Comparison of ENCODE assay signal across 32 mouse cellular contexts in the genomic region with DNA sequence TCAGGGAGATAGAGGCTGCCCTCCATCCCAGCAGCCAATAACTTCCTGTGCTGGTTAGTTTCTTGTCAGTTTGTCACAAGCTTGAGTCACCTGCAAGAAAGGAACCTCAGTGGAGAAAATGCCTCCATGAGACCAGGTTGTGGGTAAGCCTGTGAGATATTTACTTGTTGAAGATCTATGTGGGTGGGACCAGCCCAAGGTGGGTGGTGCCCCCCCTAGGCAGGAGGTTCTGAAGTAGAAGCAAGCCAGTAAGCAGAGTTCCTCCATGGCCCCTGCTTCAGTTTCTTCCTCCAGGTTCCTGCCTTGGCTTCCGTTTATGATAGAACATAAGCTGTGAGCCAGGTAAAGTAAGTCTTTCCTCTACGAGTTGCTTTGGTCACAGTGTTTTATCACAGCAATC. TPM values are rescaled to one million over a fixed set of nuclear protein-coding genes. Genes with fewer than 3 reads are reported as not detected.
DNase-seq lines count a peak whose midpoint lies in the region; ATAC-seq and TF ChIP-seq lines count a peak whose summit lies in the region.
"Had no signal": no experiment of that assay in that cellular context is flagged by ENCODE, and none has a peak within 500 bp of the region (broad histone marks: within the 10 kb centered on the region; RNA-seq: fewer than 3 reads in every experiment).

No protein-coding gene starts in this region.

- no peak overlapping the region for H3K4me2 ChIP-seq in liver, embryonic 13.5 days
- no peak overlapping the region for H3K4me2 ChIP-seq in midbrain, embryonic 15.5 days
- H3K4me2 ChIP-seq: heart, embryonic 11.5 days; midbrain, embryonic 12.5 days; neural tube, embryonic 12.5 days had no signal

- 68% methylated on average over 2 of the region's 2 CpGs for WGBS in heart, embryonic 10.5 days
- WGBS in spleen, adult 2 months = 39% methylated on average over 2 of the region's 2 CpGs
- WGBS in liver, embryonic 13.5 days (ENCODE audit: insufficient replicate concordance) = 40% methylated on average over 2 of the region's 2 CpGs
- WGBS in midbrain, embryonic 15.5 days = 88% methylated on average over 2 of the region's 2 CpGs

- peak; percentile 85 for DNase-seq in heart, adult 11 months
- no peak for DNase-seq in heart, embryonic 10.5 days (ENCODE audit: low spot score)
- DNase-seq in spleen, adult 2 months (ENCODE audit: low read depth in 1 of 2, low spot score in 2 of 2) = peak in 1 of 2 experiments; percentile 12
- no peak for DNase-seq in spleen, postnatal 4 days (ENCODE audit: low spot score in 2 of 2)
- no peak for DNase-seq in liver, embryonic 13.5 days
- no peak for DNase-seq in lung, adult 18-20 months
- DNase-seq: adrenal gland, postnatal 36 days; cerebellum, adult 11 months; cerebellum, adult 9-11 months; forebrain, postnatal 0 days; gastrocnemius, adult 2 months; kidney, adult 18-20 months; kidney, postnatal 25 days; layer of hippocampus, postnatal 36 days; lung, postnatal 14 days; retina, postnatal 1 day; thymus, postnatal 36 days had no signal

- H3K36me3 ChIP-seq in heart, embryonic 10.5 days = peaks cover under 1% of the 10 kb centered on the region; the same call in 1 of the 2 replicates
- no peaks in the 10 kb centered on the region for H3K36me3 ChIP-seq in spleen, adult 2 months (ENCODE audit: control insufficient read depth, insufficient read depth, low read length)
- peaks cover under 1% of the 10 kb centered on the region; the same call in 1 of the 2 replicates for H3K36me3 ChIP-seq in liver, embryonic 13.5 days
- H3K36me3 ChIP-seq in midbrain, embryonic 15.5 days (replicated peaks) = no peaks in the 10 kb centered on the region
- H3K36me3 ChIP-seq: midbrain, embryonic 12.5 days; neural tube, embryonic 12.5 days had no signal

- no peak overlapping the region for H3K4me3 ChIP-seq in heart, embryonic 10.5 days
- H3K4me3 ChIP-seq in spleen, adult 2 months (ENCODE audit: extremely low read depth, insufficient read depth, insufficient read length) = no peak overlapping the region
- H3K4me3 ChIP-seq in liver, embryonic 13.5 days (replicated peaks) = no peak overlapping the region
- no peak overlapping the region for H3K4me3 ChIP-seq in midbrain, embryonic 15.5 days
- H3K4me3 ChIP-seq: gastrocnemius, adult 2 months; midbrain, embryonic 12.5 days; neural tube, embryonic 12.5 days had no signal

- no peak for TF ChIP-seq POLR2A in spleen, adult 2 months (IDR thresholded peaks at IDR 0.05; ENCODE audit: low read depth, low read length)

- peaks cover 30% of the 10 kb centered on the region for H3K4me1 ChIP-seq in heart, embryonic 10.5 days
- peaks cover 17% of the 10 kb centered on the region; the same call in 1 of the 2 replicates for H3K4me1 ChIP-seq in spleen, adult 2 months (ENCODE audit: control insufficient read depth, insufficient read depth, insufficient read length)
- H3K4me1 ChIP-seq in liver, embryonic 13.5 days (replicated peaks) = peaks cover 94% of the 10 kb centered on the region
- H3K4me1 ChIP-seq in midbrain, embryonic 15.5 days = peaks cover 18% of the 10 kb centered on the region

- ATAC-seq in liver, embryonic 13.5 days (ENCODE audit: low read depth) = no peak
- ATAC-seq in neutrophil, adult 5-6 weeks (ENCODE audit: extremely low read depth, insufficient number of reproducible peaks, low FRiP score, poor library complexity, severe bottlenecking) = peak; percentile 37; the same call in 1 of the 2 replicates
- no peak for ATAC-seq in midbrain, embryonic 15.5 days (replicated peaks)
- ATAC-seq: forebrain, postnatal 0 days; hindbrain, embryonic 16.5 days; Patski had no signal

- H3K27ac ChIP-seq in heart, embryonic 10.5 days = no peak overlapping the region
- H3K27ac ChIP-seq in spleen, adult 2 months (ENCODE audit: insufficient read depth, low read length) = peak overlapping the region; percentile 85
- H3K27ac ChIP-seq in liver, embryonic 13.5 days = peak overlapping the region; percentile 35
- no peak overlapping the region for H3K27ac ChIP-seq in midbrain, embryonic 15.5 days
- H3K27ac ChIP-seq: gastrocnemius, adult 2 months; midbrain, embryonic 12.5 days; neural tube, embryonic 12.5 days had no signal

- no peak overlapping the region for H3K9ac ChIP-seq in liver, embryonic 13.5 days
- no peak overlapping the region for H3K9ac ChIP-seq in midbrain, embryonic 15.5 days
- H3K9ac ChIP-seq: forebrain, postnatal 0 days; midbrain, embryonic 12.5 days; neural tube, embryonic 12.5 days had no signal

- no peak for TF ChIP-seq CTCF in spleen, adult 2 months (IDR thresholded peaks at IDR 0.05; ENCODE audit: extremely low read depth, insufficient read depth, insufficient read length, insufficient replicate concordance)

- H3K27me3 ChIP-seq in heart, embryonic 10.5 days (ENCODE audit: insufficient read depth, poor library complexity, severe bottlenecking) = no peaks in the 10 kb centered on the region
- no peaks in the 10 kb centered on the region; the same call in 1 of the 2 replicates for H3K27me3 ChIP-seq in spleen, adult 2 months (ENCODE audit: control insufficient read depth, insufficient read depth, low read length)
- H3K27me3 ChIP-seq in liver, embryonic 13.5 days = no peaks in the 10 kb centered on the region
- H3K27me3 ChIP-seq in midbrain, embryonic 15.5 days (replicated peaks) = peaks cover 4% of the 10 kb centered on the region; the same call in 1 of the 2 replicates
- H3K27me3 ChIP-seq: neural tube, embryonic 12.5 days; Patski had no signal

- H3K9me3 ChIP-seq in heart, embryonic 10.5 days = no peaks in the 10 kb centered on the region
- H3K9me3 ChIP-seq in liver, embryonic 13.5 days (replicated peaks) = no peaks in the 10 kb centered on the region
- no peaks in the 10 kb centered on the region for H3K9me3 ChIP-seq in midbrain, embryonic 15.5 days
- H3K9me3 ChIP-seq: midbrain, embryonic 12.5 days; neural tube, embryonic 12.5 days had no signal

RNA-seq across cellular contexts. Expression of gene Zbtb39, which starts 3.1 kb away (rescaled TPM):
- polyA plus RNA-seq in heart, embryonic 10.5 days (2016; fragmentation: Nextera tagmentation; extraction: Ambion mirVana) = 2.4 and 4.9 TPM in 2 replicates
- 5.6 and 6.0 TPM in 2 replicates for polyA plus RNA-seq in spleen, adult 2 months (2012; rRNA removed)
- polyA plus RNA-seq in liver, embryonic 13.5 days (2015; fragmentation: Nextera tagmentation; extraction: Ambion mirVana) = 0.75 and 0.94 TPM in 2 replicates
- 20.7 and 25.7 TPM in 2 replicates for total RNA-seq in neutrophil, adult 5-6 weeks (2017)
- 4.0 and 4.2 TPM in 2 replicates for polyA plus RNA-seq in midbrain, embryonic 15.5 days (2015; fragmentation: Nextera tagmentation; extraction: Ambion mirVana)

RNA-seq across cellular contexts. Expression of gene Tac2, which starts 12.0 kb away (rescaled TPM):
- 8.9 and 24.6 TPM in 2 replicates for polyA plus RNA-seq in heart, embryonic 10.5 days (2016; fragmentation: Nextera tagmentation; extraction: Ambion mirVana)
- 1.9 and 4.1 TPM in 2 replicates for polyA plus RNA-seq in spleen, adult 2 months (2012; rRNA removed)
- 11.4 and 14.2 TPM in 2 replicates for polyA plus RNA-seq in liver, embryonic 13.5 days (2015; fragmentation: Nextera tagmentation; extraction: Ambion mirVana)
- total RNA-seq in neutrophil, adult 5-6 weeks (2017) = not detected in 2 replicates
- polyA plus RNA-seq in midbrain, embryonic 15.5 days (2015; fragmentation: Nextera tagmentation; extraction: Ambion mirVana) = 0.36 TPM in 1 of 2 replicates, not detected in the other
- total RNA-seq: adrenal gland, adult 18-20 months; common myeloid progenitor, adult 5-6 weeks; gastrocnemius, adult 2 months; hematopoietic stem cell, adult 5-6 weeks had no signal
- polyA plus RNA-seq: midbrain, embryonic 12.5 days; Patski; testis, adult 2 months had no signal

RNA-seq across cellular contexts. Expression of gene Gpr182, which starts 15.3 kb away (rescaled TPM):
- polyA plus RNA-seq in heart, embryonic 10.5 days (2016; fragmentation: Nextera tagmentation; extraction: Ambion mirVana) = 15.2 and 22.1 TPM in 2 replicates
- 22.5 and 28.8 TPM in 2 replicates for polyA plus RNA-seq in spleen, adult 2 months (2012; rRNA removed)
- polyA plus RNA-seq in liver, embryonic 13.5 days (2015; fragmentation: Nextera tagmentation; extraction: Ambion mirVana) = 9.0 and 11.2 TPM in 2 replicates
- 0.12 and 0.23 TPM in 2 replicates for total RNA-seq in neutrophil, adult 5-6 weeks (2017)
- polyA plus RNA-seq in midbrain, embryonic 15.5 days (2015; fragmentation: Nextera tagmentation; extraction: Ambion mirVana) = 1.2 and 1.8 TPM in 2 replicates
- total RNA-seq: common myeloid progenitor, adult 5-6 weeks; hematopoietic stem cell, adult 5-6 weeks; megakaryocyte progenitor cell, adult 5-6 weeks had no signal

RNA-seq across cellular contexts. Expression of gene Rdh1, which starts 23.3 kb away (rescaled TPM):
- 0.06 and 0.13 TPM in 2 replicates for polyA plus RNA-seq in heart, embryonic 10.5 days (2016; fragmentation: Nextera tagmentation; extraction: Ambion mirVana)
- polyA plus RNA-seq in spleen, adult 2 months (2012; rRNA removed) = 0.25 and 0.56 TPM in 2 replicates
- 0.17 and 0.28 TPM in 2 replicates for polyA plus RNA-seq in liver, embryonic 13.5 days (2015; fragmentation: Nextera tagmentation; extraction: Ambion mirVana)
- 0.37 and 0.47 TPM in 2 replicates for total RNA-seq in neutrophil, adult 5-6 weeks (2017)
- polyA plus RNA-seq in midbrain, embryonic 15.5 days (2015; fragmentation: Nextera tagmentation; extraction: Ambion mirVana) = not detected in 2 replicates
- total RNA-seq: common myeloid progenitor, adult 5-6 weeks; hematopoietic stem cell, adult 5-6 weeks; megakaryocyte progenitor cell, adult 5-6 weeks had no signal
- polyA plus RNA-seq: forebrain, postnatal 0 days; heart, embryonic 11.5 days; heart, postnatal 0 days; limb, embryonic 11.5 days had no signal

RNA-seq across cellular contexts. Expression of gene Rdh16f1, which starts 23.3 kb away (rescaled TPM):
- polyA plus RNA-seq in heart, embryonic 10.5 days (2016; fragmentation: Nextera tagmentation; extraction: Ambion mirVana) = not detected in 2 replicates
- polyA plus RNA-seq in spleen, adult 2 months (2012; rRNA removed) = 0.60 and 0.94 TPM in 2 replicates
- 0.14 and 0.15 TPM in 2 replicates for polyA plus RNA-seq in liver, embryonic 13.5 days (2015; fragmentation: Nextera tagmentation; extraction: Ambion mirVana)
- total RNA-seq in neutrophil, adult 5-6 weeks (2017) = not detected in 2 replicates
- not detected in 2 replicates for polyA plus RNA-seq in midbrain, embryonic 15.5 days (2015; fragmentation: Nextera tagmentation; extraction: Ambion mirVana)
- total RNA-seq: common myeloid progenitor, adult 5-6 weeks; ES-E14; forebrain, postnatal 0 days; gastrocnemius, adult 2 months; hematopoietic stem cell, adult 5-6 weeks; layer of hippocampus, postnatal 36 days; megakaryocyte progenitor cell, adult 5-6 weeks had no signal
- polyA plus RNA-seq: forebrain, postnatal 0 days; heart, postnatal 0 days; hindbrain, embryonic 16.5 days; limb, embryonic 11.5 days; neural tube, embryonic 12.5 days; testis, adult 2 months had no signal

Comparison
In these comparisons a context has a peak if more than half of its experiments do, and no peak if none do; other contexts are left out.
1. H3K27ac ChIP-seq: peak in spleen, adult 2 months (single experiment) and liver, embryonic 13.5 days (single experiment); none in heart, embryonic 10.5 days (single experiment) and midbrain, embryonic 15.5 days (single experiment).